Mouse (Mus musculus) olfactory bulb, adult 2 months (tissue): Measurements from ENCODE around the gene Stambp. TPM values are rescaled to one million over a fixed set of nuclear protein-coding genes. Genes with fewer than 3 reads are reported as not detected.
A peak's percentile ranks its signal among the peaks of the same experiment; 100 is the strongest.
"Not testable (repeated sequence)": the region's sequence is repeated elsewhere in the genome, so short reads cannot be mapped to it uniquely, and the experiment has no call there.

Experiments
- H3K27ac ChIP-seq: fragments of 200-500 bp; 2 replicates; pipeline ENCODE4 v1.5.1; 2012; ENCODE audit warnings: low read depth, low read length; ENCODE audit not compliant: insufficient read depth
- H3K4me1 ChIP-seq: fragments of 200-500 bp; 2 replicates; pipeline ENCODE4 v1.6.1; 2012; ENCODE audit warnings: low read length; ENCODE audit not compliant: control insufficient read depth, insufficient read depth
- H3K4me3 ChIP-seq: fragments of 200-500 bp; 2 replicates; pipeline ENCODE4 v1.5.1; 2012; ENCODE audit warnings: mild to moderate bottlenecking, low read depth, low read length, moderate library complexity; ENCODE audit not compliant: insufficient read depth
- CTCF ChIP-seq: fragments of 200-500 bp; IDR thresholded peaks from 2 replicates; pipeline ENCODE4 v1.5.1; 2012; ENCODE audit warnings: low read depth, mild to moderate bottlenecking, low read length, moderate library complexity; ENCODE audit not compliant: insufficient read depth
- POLR2A ChIP-seq: fragments of 200-500 bp; IDR thresholded peaks from 2 replicates; pipeline ENCODE4 v1.6.1; 2012; ENCODE audit warnings: mild to moderate bottlenecking, low read depth, low read length, moderate library complexity; ENCODE audit not compliant: insufficient read depth
- WGBS: fragments of 180-500 bp; shearing (Covaris S2); methylation state at CpG from one replicate; pipeline ENCODE4 v1.1.7; 2018; 5-methylcytosine and 5-hydroxymethylcytosine counted together
- polyA plus RNA-seq: library from polyadenylated mRNA; stranded (reverse); fragments of >200 nt; gene quantifications from 2 replicates; pipeline ENCODE4 v1.2.4, GENCODE M21; 2012; ENCODE audit warnings: low replicate concordance; ENCODE audit not compliant: missing spikeins, insufficient read depth, insufficient read length

Stambp gene
- polyA plus RNA-seq, 1 experiment = not detected

GRCm38 (mm10) chr6:83597988-83598387 is 25.5 kb upstream of the Stambp start:
- Histone ChIP-seq H3K27ac (no peak overlapping the region), H3K4me1 (peaks cover 8% of the 10 kb centered on the region), H3K4me3 (no peak overlapping the region)
- no peak for TF ChIP-seq CTCF
- no peak for TF ChIP-seq POLR2A
- WGBS = 58% methylated on average over 3 of the region's 3 CpGs

- WGBS = 89% methylated on average over 2 of the region's 2 CpGs
- Histone ChIP-seq H3K4me1 (peaks cover 8% of the 10 kb centered on the region), H3K27ac (no peak overlapping the region), H3K4me3 (no peak overlapping the region)
- TF ChIP-seq CTCF (no peak), POLR2A (no peak)
These were observed 22.5 kb upstream of the Stambp start for GRCm38 (mm10) chr6:83595035-83595434.

- Histone ChIP-seq H3K27ac (no peak overlapping the region), H3K4me3 (no peak overlapping the region), H3K4me1 (peaks cover 4% of the 10 kb centered on the region)
- no peak for TF ChIP-seq POLR2A
- WGBS = 69% methylated on average over 7 of the region's 7 CpGs
These were observed 21.4 kb upstream of the Stambp start for GRCm38 (mm10) chr6:83593896-83594295.

GRCm38 (mm10) chr6:83592051-83592450 is 19.5 kb upstream of the Stambp start:
- no peak overlapping the region for H3K4me3 ChIP-seq
- H3K27ac ChIP-seq = no peak overlapping the region
- WGBS = 83% methylated on average over 8 of the region's 8 CpGs
- TF ChIP-seq POLR2A (no peak), CTCF (no peak)
- H3K4me1 ChIP-seq = peaks cover 3% of the 10 kb centered on the region; the same call in 1 of the 2 replicates

GRCm38 (mm10) chr6:83590301-83590700 is 17.8 kb upstream of the Stambp start:
- peaks cover 3% of the 10 kb centered on the region; the same call in 1 of the 2 replicates for H3K4me1 ChIP-seq
- no peak for TF ChIP-seq POLR2A
- H3K4me3 ChIP-seq = no peak overlapping the region
- no peak overlapping the region for H3K27ac ChIP-seq
- WGBS = 88% methylated on average over 3 of the region's 3 CpGs

- H3K4me3 ChIP-seq, H3K27ac ChIP-seq: not testable (repeated sequence)
- WGBS = 90% methylated on average over 8 of the region's 8 CpGs
These were observed 14.7 kb upstream of the Stambp start for GRCm38 (mm10) chr6:83587191-83587590.

GRCm38 (mm10) chr6:83585328-83585727 is 12.8 kb upstream of the Stambp start:
- not testable (repeated sequence) for H3K4me3 ChIP-seq, H3K4me1 ChIP-seq, H3K27ac ChIP-seq
- 91% methylated on average over 9 of the region's 9 CpGs for WGBS

More at GRCm38 (mm10) chr6:83587191-83587590, 14.7 kb upstream of the Stambp start:
- H3K4me1 ChIP-seq = not testable (repeated sequence)

- H3K27ac ChIP-seq = no peak overlapping the region
- H3K4me3 ChIP-seq = no peak overlapping the region
- H3K4me1 ChIP-seq = no peaks in the 10 kb centered on the region
- TF ChIP-seq CTCF (no peak), POLR2A (no peak)
- WGBS = 65% methylated on average over 2 of the region's 2 CpGs
These were observed 11.1 kb upstream of the Stambp start for GRCm38 (mm10) chr6:83583591-83583990.

GRCm38 (mm10) chr6:83582938-83583270 is 10.4 kb upstream of the Stambp start:
- H3K4me3 ChIP-seq = no peak overlapping the region
- no peak overlapping the region for H3K27ac ChIP-seq
- H3K4me1 ChIP-seq = no peaks in the 10 kb centered on the region
- 0 out of 2 replicates have a peak, but pooled peaks have one; percentile 20 for TF ChIP-seq CTCF
- no peak for TF ChIP-seq POLR2A
- under 1% methylated on average over 6 of the region's 6 CpGs for WGBS

GRCm38 (mm10) chr6:83582135-83582937 is 9.8 kb upstream of the Stambp start:
- 52% methylated on average over 20 of the region's 20 CpGs for WGBS
- TF ChIP-seq POLR2A = no peak
- TF ChIP-seq CTCF = no peak
- H3K4me3 ChIP-seq = no peak overlapping the region
- no peaks in the 10 kb centered on the region for H3K4me1 ChIP-seq
- no peak overlapping the region for H3K27ac ChIP-seq
